Mouse (Mus musculus) testis, postnatal 14 days (tissue): ENCODE data around the gene Atp2a3.

ENCODE experiments used
- DNase-seq: peaks from one replicate; pipeline ENCODE4 v3.0.0; 2021; ENCODE audit warnings: low spot score

Atp2a3 gene

DNA sequence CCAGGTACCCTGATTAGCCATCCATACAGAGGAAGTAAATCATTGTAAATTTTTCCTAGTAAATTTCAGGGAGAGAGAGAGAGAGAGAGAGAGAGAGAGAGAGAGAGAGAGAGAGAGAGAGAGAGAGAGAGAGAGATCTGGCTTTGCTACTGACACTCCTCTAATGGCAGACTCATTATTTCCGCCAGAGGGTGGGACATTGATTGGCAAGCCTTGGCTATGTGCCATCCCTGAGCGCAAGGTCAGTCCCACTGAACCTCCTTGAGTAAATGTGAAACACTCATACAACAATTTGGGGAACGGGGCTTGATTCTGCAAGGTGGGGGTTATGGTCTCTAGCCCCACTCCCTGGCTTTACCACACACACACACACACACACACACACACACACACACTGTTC is 46.1 kb downstream of the Atp2a3 start:
- no peak for DNase-seq

DNA sequence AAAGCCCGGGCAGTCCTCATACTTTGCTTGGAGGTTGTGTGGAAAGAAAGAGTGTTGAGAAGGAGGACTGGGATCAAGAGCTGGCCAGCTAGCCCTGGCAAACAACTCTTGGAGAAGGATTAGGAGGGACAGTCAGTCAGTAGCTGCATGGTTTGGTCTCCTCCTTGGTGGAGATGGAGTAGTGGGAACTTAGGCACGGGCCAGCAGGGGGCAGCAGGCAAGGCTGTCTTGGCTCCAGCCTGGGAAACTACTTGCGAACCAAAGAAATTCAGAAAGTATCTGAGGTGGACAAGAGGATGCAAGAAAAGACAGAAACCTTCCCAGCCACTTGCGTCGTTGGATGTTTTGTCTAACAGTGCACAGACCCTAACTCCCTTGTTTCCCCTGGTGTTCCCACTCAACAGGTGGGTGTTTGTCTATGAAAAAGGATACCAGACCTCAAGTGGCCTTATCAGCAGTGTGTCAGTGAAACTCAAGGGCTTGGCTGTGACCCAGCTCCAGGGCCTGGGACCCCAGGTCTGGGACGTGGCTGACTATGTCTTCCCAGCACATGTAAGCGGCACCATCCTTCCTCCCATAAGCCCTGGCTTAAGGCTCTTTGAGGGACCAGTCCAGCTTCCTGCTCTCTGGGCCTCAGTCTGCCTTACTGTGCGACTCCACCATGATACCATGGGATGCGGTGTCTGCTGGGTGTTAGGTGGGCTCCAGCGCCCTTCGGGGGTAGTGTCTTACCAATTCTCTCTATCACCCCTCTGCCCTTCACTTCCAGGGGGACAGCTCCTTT is 46.9 kb downstream of the Atp2a3 start:
- DNase-seq: no peak

DNA sequence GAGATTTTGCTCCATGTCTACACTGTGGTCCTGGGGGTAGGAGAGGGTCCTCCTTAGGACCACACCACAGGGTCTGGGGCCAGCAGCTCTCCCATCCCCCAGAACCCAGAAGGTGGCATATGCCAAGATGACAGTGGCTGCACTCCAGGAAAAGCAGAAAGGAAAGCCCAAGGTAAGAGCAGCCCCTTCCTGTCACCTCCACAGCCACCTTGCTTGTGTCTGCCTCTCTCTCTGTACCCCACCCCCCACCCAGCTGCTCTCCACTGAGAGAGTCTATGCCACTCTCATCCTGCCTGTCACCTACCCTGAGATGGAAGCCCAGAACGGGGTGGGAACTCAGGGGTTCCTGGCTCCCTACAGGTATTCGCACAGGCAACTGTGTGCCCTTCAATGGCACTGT is 47.9 kb downstream of the Atp2a3 start:
- no peak for DNase-seq

DNA sequence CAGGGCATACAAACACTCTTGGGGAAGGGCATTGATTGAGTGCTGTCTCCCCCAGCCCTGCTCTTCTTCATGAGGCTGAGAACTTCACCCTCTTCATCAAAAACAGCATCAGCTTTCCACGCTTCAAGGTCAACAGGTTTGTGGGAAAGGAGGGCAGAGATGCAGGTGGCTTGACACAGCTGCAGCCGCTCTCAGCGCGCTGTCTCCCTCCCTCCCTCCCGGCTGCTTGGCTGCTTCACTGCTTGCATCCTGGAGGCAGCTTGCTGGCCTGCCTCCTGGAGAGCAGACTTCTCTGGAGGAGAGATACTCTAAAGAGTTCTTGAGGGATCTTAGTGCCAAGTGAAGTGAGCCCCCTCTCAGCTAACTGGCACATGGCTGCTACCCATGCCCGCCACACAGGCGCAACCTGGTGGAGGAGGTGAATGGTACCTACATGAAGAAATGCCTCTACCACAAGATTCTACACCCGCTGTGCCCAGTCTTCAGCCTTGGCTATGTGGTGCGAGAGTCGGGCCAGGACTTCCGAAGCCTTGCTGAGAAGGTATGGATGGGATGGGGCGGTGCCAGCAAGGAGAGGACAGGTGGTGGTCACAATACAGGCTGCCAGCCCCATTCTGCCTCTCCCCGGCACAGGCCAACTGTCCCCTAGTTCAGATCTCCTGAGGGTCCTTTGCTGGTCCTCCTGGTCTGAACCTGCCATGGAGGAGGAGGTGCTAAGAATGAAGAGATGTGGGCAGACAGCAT is 48.7 kb downstream of the Atp2a3 start:
- DNase-seq: no peak

DNA sequence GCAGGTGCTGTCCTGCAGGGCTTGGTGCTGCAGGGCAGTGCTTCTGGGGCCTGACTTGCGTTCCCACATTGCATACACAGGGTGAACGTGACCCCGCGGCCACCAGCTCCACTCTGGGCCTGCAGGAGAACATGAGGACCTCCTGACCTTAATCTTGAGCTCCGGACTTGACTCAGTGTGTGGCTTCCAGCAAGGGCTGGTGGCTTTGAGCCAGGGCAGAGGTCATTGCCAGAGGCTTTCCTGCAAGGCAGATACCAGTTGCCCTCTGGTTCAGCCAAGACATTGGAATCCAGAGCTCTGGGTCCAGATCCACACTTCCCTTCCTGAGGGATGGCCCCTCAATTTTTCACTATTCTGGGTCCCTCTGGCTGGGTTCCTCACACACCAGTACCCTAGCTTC is 53.0 kb downstream of the Atp2a3 start:
- no peak for DNase-seq

DNA sequence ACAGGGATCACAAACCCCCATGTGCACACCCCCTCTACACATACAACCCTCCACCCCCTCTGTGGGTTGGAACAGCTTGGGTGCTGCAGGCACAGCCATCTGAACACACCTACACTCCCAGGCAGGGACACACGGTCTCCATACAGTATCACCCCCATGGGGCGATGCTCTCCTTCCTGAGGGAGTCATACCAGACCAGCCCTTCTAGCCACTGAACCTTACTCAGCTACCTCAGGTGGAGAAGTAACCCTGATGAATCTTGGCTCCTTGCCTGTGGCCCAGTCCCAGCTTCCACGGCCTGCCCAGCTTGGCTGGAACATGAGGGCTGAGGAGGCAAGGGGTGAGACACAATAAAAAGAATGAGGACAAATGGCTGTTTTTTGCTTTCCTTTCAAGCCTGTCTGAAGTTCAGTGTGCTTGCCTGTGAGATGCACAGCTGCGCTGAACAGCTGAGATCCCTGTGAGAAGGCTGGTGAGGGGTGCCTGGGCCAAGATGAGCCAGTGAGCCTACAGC is 53.9 kb downstream of the Atp2a3 start:
- no peak for DNase-seq

DNA sequence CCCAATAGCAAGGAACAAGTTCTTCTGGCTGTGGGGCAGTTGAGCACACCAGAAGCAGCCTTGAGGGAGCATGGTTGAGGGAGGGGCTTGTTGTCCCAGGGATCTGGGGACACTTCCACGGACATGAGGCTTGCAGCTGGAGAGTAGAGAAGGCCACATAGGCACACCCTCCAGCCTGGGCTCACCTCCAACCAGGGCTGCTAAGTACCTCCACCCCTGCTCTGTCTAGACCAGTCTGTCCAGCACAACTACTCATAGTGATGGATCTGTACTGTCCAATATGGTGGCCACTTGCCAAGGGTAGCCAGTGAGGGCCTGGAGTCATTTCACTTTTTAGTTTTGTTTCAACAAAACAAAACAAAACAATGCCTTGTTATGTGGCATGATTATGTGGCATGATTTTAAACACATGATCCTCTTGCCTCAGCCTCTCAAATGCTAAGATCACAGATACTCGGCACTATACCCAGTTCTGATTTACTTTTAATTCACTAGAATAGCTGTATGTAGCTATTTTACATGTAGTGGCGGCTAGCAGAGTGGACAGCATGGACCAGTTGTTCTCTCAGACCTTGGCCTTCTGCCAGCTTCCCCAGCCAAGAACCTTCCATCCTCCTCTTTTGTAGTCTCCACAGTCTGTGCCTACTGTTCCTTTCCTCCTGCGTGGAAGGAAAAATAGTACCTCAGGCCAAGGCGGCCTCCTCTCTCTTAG is 54.6 kb downstream of the Atp2a3 start:
- DNase-seq: peak; percentile 57

DNA sequence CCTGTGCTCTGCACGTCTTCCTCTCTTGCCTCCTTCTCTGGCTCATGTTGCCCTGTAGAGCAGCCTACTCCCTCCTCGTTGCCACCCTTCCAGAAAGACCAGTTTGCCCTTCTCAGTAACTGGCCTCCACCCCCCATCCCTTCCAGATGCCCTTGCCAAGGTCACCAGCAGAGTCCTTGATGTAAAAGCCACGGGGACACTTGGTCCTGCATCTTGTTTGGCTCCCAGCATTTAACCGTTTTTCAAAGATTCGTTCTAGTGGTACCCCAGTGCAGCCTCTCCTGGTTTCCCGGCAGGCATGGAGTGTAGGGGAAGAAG is 55.1 kb downstream of the Atp2a3 start:
- no peak for DNase-seq

DNA sequence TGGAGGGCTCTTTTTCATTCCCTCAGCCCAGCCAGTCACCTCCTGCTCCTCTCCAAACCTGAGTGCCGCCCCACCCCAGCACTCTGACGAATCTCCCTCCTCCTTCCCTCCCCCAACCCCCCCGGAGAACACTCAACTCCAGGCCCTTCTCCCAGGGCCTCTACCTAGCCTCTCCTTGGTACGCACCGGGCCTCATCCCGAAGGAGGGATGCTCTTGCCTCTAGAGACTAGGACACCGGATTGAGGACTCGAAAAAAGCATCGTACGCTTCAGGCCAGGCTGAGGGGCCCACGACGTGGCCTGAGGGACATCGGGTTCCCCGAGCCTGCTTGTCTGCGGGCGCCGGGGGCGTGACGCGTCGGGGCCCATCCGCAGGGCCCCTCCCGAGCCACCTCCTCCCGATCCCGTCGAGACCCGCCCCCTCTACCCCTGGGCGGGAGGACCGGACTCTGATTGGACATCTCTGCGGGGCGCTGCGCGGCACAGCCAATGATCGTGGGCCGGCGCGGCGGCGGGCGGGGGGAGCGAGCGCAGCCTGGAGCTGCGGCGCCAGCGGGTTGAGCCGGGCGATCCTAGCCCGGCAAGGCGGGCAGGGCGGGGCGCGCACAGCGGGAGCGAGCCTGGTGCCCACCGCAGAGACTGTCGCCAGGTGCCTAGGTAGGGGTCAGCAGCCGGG is 57.6 kb downstream of the Atp2a3 start, which contains the start of gene Camkk1:
Camkk1 (plus strand) TSS at position 538 of the 676 bp plus-strand sequence.
- DNase-seq: peak; percentile 87

DNA sequence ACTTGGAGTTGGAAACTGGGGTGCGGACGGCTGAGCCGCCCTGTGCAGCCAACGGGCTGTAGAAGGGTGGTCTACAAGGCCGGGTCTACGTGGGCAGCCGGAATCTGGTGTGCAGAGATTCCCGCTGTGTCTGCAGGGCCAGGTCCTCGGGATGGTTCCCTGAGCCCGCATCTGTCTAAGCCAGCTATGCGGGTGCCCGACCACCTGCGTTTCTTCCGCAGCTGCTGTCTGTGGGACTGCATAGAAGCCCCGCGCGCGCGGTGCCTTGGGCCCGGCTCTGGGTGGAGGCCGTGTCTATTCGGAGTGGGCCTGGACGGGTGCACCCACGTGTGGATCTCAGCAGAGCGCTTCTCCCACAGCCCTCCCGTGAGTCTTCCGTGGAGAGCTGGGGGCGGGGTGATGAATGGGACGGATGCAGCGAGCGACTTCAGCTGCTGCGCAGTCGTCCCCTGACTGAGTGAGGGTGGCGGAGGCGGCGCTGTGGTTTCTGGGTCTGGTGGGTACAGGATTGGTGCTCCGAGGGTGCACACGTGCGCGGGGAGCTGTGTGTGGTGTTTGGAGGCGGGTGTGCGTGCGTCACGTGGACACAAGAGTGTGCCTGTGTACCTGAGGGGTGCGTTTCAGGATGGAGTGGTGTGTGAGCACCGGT is 58.3 kb downstream of the Atp2a3 start:
- peak; percentile 26 for DNase-seq

DNA sequence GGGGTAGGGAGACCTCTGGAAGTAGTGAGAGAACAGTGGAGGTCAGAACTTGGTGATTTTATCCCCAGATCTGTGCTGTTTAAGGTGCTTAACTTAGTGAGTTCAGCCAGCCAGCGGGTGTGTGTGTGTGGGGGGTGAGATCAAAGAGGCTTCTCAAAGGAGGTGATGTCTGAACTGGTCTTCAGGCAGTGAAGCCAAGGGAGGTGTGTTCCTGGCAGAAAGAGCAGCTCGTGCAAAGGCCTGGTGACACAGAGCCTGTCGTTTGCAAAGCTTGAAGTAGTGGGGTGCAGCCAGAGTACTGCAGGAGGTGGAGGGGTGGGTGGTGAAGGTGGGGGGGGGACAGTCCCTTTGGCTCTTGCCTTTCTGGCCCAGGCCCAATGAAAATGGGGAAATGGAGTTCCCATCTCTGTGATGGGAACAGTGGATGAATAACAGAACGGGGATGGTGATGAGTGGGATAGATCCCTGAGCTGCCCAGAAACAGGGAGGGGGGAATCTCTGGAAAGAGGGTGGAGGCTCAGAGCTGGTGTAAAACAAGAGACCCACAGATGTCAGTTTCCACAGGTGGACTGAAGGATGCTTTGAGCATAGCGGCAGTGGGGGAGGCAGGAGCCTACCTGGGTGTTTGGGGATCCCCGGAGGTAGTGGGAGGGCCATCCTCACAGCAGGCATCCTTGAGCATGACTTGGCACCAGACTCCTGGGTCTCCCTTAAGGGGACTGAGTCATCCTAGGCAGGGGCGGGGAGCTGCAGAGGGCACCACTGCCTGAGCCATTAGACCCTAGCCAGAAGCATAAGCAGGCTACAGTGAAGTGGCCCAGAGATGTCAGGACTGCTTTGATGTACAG is 60.2 kb downstream of the Atp2a3 start:
- DNase-seq: no peak

DNA sequence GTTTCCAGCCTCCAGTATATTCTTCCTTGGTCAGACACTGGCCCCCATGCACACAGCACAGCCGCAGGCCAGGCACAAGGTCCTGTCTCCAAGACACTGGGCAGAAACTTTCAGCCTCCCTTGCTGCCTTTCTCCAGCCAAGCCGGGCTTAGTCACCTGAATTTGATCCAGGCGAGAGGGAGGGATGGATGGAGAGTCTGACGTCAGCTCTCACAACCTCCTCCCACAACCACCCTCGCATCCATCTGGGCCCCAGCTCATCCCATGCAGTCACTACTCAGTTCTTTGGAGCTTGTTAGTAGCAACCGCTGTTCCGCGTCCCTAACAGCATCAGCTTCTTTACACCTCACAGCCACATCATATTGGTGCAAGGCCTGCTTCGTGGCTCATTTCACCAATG is 62.1 kb downstream of the Atp2a3 start:
- no peak for DNase-seq

DNA sequence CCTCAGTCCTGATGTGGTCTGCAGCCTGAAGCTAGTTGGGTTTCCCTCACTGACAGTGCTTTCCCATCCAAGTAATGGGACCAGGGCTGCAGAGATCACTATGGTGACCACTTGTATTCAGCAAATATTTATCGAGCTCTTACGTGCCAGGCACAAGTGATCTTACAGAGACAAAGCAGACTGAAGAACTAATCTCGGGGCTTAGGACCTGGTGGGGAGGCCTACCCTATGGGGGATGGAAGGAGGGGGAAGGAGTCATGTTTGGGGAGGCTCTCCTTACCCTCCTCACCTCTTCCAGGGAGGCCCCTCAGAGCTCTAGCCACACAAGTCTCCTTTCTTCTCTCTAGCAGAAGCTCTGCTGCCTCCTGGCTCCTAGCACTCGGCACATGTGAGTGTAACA is 62.9 kb downstream of the Atp2a3 start:
- DNase-seq: no peak

DNA sequence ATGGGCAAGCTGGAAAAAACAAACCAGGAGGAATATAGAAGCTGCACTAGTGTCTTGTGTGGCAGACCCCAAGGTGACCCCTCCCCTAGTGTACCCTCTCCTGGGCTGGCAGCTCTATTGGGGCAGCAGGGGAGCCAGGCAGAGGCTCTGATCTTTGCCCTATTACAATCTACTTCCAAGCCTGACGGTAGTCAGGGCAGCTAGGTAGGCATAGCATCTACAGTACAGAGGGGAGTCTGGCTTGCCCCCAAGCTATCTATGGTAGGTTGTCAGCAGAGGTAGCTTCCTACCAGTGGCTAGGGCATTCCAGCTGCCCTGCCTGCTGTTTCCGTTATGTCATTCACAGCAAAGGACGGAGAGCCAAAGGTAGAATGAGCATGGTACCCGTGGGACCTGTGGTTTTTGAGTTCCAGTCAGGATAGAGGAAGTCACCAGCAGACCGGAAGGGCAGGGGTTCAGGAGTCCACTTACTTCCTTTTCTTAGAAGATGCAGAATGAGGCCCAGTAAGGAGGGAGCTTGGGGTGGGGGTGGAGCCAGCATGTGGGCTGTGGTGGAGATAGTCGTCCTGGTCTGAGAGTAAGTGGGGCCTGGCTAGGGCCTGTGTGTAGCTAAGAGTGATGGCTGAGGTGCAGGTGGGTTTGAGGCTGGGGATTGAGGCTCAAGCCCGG is 63.4 kb downstream of the Atp2a3 start:
- DNase-seq: no peak

DNA sequence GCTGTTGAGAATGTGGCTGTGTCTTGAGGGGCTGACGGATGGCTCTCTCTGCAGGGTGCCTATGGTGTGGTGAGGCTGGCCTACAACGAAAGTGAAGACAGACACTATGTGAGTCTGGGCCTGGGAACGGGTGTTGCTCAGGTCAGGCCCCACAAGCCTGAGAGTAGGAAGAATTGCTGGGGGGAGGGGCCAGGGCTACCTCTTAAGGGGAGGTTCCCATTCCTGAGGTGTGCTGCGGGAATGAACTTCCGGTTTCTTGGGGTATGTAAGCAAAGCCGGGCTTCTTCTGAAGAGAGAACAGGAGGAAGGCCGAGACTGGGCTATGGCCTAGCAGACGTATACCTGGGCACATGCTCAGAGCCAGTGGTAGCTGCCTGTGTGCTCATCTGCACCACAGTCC is 66.0 kb downstream of the Atp2a3 start:
- no peak for DNase-seq

DNA sequence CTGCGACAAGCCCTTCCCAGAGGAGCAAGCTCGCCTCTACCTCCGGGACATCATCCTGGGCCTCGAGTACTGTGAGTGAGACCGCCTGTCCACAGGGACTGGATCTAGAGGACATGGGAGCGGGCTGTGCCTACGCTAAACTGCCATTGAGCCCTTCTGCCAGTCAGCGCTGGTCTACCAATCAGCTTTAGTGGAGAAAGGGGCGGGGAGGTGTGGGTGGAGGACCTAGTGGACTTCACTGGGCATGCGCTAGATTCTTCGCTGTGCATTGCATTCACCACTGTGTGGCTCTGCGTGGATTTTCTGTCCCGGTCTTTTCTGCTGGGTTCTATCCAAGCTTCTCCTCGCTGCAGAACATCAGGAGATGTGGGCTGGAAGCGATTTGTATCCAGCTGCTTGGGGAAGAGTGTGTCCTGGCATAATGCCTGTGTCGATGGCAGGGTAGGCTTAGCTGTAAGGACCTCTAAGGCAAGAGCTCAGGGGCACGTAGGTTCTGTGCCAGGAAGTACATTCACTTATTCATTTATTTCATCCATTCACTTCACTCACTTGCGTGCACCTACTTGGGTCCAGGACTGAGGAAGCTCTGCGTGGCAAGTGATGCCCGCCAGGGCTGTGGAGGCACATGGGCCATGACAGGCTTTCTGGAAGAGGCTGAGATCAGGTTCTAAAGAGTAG is 70.0 kb downstream of the Atp2a3 start:
- peak; percentile 84 for DNase-seq

DNA sequence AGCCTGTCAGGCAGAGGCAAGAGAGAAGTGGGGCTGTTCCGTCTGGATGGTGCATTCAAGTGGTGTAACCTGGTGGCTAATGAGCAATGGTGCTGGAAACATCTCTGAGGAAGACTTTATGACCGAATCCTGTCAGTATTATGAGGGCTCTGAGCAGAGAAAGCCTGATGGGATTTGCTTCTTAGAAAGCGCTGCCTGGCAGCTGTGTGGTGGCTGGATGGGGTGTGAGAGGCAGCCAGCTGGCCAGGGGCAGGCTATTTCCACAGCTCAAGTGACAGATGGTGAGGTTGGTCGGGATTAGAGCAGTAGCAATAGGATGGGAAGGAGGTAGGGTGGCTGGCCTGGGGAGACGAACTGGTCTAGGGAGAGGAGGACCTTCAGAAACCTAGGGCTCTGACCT is 70.6 kb downstream of the Atp2a3 start:
- DNase-seq: no peak

DNA sequence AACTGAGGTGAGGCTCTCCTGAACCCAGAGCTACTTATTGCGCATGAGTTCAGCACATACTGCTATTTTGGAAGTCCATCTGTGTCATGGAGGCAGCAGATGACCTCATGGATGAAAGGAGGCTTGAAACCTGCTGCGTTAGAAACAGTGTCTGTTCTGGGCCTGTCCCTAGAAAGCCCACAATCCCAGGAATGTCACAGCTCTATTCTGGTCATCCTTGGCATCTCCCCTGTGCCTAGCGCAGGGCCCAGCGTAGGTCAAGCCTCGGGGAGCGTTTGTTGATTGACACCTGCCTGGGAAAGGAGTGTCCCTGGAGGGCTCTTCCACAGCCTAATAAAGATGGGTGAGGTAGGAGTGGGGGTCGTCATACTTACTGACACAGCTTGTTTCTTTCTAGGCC is 75.1 kb downstream of the Atp2a3 start:
- no peak for DNase-seq

DNA sequence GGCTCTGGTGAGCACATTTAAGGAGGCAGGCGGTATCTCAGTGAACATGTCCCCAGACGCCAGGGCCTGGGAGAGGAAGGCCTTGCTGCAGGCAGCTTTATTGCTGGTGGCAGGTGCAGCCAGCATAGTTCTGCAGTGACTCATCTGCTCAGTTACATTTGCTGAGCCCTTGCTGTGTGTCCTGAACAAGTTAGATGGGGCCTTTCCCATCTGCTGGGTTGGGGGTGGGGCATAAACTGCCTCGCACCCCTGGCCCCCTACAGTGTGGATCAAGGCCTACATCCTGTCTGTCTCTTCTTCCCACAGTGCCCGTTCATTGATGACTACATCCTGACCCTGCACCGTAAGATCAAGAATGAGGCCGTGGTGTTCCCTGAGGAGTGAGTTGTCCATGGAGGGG is 75.9 kb downstream of the Atp2a3 start:
- no peak for DNase-seq

DNA sequence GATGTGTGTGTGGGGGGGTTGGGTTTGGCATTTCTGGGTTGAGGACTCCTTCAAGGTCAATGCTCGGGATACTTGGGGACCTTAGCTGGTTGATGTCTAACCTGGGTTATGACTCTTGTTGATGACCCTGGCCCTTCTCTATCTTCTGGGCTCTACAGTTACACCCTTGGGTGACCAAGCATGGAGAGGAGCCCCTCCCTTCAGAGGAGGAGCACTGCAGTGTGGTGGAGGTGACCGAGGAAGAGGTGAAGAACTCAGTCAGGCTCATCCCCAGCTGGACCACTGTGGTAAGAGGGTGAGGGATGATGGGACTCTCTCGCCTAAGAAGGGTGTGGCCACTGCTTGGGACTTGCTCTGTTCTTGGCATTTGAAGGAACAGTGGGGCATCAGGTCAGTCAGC is 76.7 kb downstream of the Atp2a3 start:
- DNase-seq: no peak
